Mouse (Mus musculus): ENCODE data around the gene Tspyl2.
"Not testable (repeated sequence)": the region's sequence is repeated elsewhere in the genome, so short reads cannot be mapped to it uniquely, and the experiment has no call there.

The Tspyl2 gene

GRCm38 (mm10) chrX:152306224-152306623 is 36.0 kb downstream of the Tspyl2 start:
- in situ Hi-C loops (cut with MboI; ENCODE audit: unreplicated experiment in 2 of 2) = no loop called here

GRCm38 (mm10) chrX:152287026-152287425 is 55.2 kb downstream of the Tspyl2 start:
- in situ Hi-C loops (cut with MboI; ENCODE audit: unreplicated experiment in 2 of 2) = not testable (repeated sequence)
